Comparison of ENCODE assay signal across 13 mouse cellular contexts in the genomic region with DNA sequence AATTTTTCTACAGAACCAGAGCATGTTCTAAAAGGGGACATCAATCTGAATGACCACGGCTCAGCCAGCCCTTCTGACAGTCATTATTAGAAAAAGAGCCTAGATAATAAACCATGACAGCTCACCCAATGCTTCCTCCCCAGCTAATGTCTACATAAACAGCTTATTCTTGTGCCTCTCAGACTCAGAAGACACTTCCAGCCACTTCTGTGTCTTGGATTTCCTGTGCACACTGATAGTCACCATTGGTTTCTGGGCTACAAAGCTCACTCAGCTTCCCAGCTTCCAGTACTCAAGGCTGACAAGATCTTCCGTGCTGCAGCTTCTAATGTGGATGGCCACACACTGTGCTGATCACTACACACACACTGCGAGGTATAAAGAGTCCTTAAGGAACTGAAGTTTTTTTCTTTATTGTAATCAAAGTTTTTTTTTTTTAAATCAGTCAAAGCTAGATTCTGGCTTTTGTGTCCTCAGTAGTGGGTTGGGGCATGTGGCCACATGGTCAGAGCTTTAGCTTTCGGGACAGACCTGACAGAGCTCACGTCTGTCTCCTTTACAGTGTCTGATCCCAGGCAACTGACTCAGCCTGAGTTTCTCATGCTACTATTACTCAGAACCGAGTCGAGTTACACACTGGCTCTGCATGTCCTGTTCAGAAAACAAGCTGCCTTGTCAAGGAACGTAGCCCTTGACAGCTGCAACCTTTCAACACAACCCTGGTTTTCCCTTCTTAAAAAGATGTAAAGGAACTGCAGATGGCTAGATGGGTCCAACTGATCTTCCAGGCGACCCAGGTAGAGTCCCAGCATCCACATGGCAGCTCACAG. TPM values are rescaled to one million over a fixed set of nuclear protein-coding genes. Genes with fewer than 3 reads are reported as not detected.
DNase-seq lines count a peak whose midpoint lies in the region; ATAC-seq and TF ChIP-seq lines count a peak whose summit lies in the region.
"Had no signal": no experiment of that assay in that cellular context is flagged by ENCODE, and none has a peak within 500 bp of the region (broad histone marks: within the 10 kb centered on the region; RNA-seq: fewer than 3 reads in every experiment).

No protein-coding gene starts in this region.

- no peaks in the 10 kb centered on the region for H3K27me3 ChIP-seq in heart, postnatal 0 days (ENCODE audit: control insufficient read depth, insufficient read depth, low read length)
- H3K27me3 ChIP-seq in heart, adult 2 months (ENCODE audit: control insufficient read depth, insufficient read depth, low read length): no peaks in the 10 kb centered on the region
- no peaks in the 10 kb centered on the region for H3K27me3 ChIP-seq in liver, embryonic 15.5 days
- H3K27me3 ChIP-seq in liver, embryonic 11.5 days (replicated peaks; ENCODE audit: control insufficient read depth, insufficient read depth, low read length): no peaks in the 10 kb centered on the region
- H3K27me3 ChIP-seq in limb, embryonic 14.5 days (ENCODE audit: control insufficient read depth, insufficient read depth, low read length): no peaks in the 10 kb centered on the region
- H3K27me3 ChIP-seq: limb, embryonic 15.5 days; midbrain, embryonic 13.5 days had no signal

- H3K79me2 ChIP-seq in heart, adult 2 months (replicated peaks; ENCODE audit: control insufficient read depth, insufficient read depth, low read length): peaks cover 9% of the 10 kb centered on the region; the same call in 1 of the 2 replicates

- no peak for DNase-seq in heart, postnatal 0 days (ENCODE audit: low spot score)
- no peak for DNase-seq in heart, adult 2 months
- no peak for DNase-seq in liver, embryonic 11.5 days (ENCODE audit: low spot score)
- DNase-seq in limb, embryonic 14.5 days (ENCODE audit: low spot score): no peak
- DNase-seq: cerebellum, postnatal 14 days; right cerebral cortex, postnatal 4 days had no signal

- no peak overlapping the region for H3K4me3 ChIP-seq in heart, postnatal 0 days (ENCODE audit: low read depth, low read length)
- H3K4me3 ChIP-seq in heart, adult 2 months: no peak overlapping the region
- no peak overlapping the region for H3K4me3 ChIP-seq in liver, embryonic 15.5 days (replicated peaks)
- H3K4me3 ChIP-seq in liver, embryonic 11.5 days (ENCODE audit: low read depth, low read length): no peak overlapping the region
- no peak overlapping the region for H3K4me3 ChIP-seq in brown adipose tissue, adult 24 weeks (ENCODE audit: insufficient read depth, low read depth, low read length)
- H3K4me3 ChIP-seq in limb, embryonic 14.5 days (replicated peaks; ENCODE audit: low read length): no peak overlapping the region
- H3K4me3 ChIP-seq: erythroblast, embryonic 14.5 days; limb, embryonic 15.5 days; midbrain, embryonic 13.5 days had no signal

- H3K36me3 ChIP-seq in heart, postnatal 0 days (replicated peaks; ENCODE audit: control insufficient read depth, insufficient read depth, low read length): peaks cover 42% of the 10 kb centered on the region
- H3K36me3 ChIP-seq in heart, adult 2 months (ENCODE audit: control insufficient read depth, insufficient read depth, low read length): peaks cover 16% of the 10 kb centered on the region
- peaks cover 11% of the 10 kb centered on the region; the same call in 1 of the 2 replicates for H3K36me3 ChIP-seq in liver, embryonic 15.5 days (replicated peaks)
- H3K36me3 ChIP-seq in liver, embryonic 11.5 days (ENCODE audit: control insufficient read depth, insufficient read depth, low read length): peaks cover 10% of the 10 kb centered on the region; the same call in 1 of the 2 replicates
- H3K36me3 ChIP-seq in limb, embryonic 14.5 days (ENCODE audit: control insufficient read depth, insufficient read depth, low read length): peaks cover 57% of the 10 kb centered on the region

- TF ChIP-seq EP300 in heart, postnatal 0 days (IDR thresholded peaks at IDR 0.05; ENCODE audit: low read depth): no peak
- TF ChIP-seq EP300 in heart, adult 2 months (IDR thresholded peaks at IDR 0.05; ENCODE audit: insufficient read depth, low read depth, low read length): no peak

- intact Hi-C loops in heart, adult 2 months (cut with DNase I): loop anchor here (5.0 kb wide), 1 partner anchor 48 kb away; no protein-coding TSS in a partner anchor

- H3K4me1 ChIP-seq in heart, postnatal 0 days (ENCODE audit: control insufficient read depth, insufficient read depth): peaks cover 12% of the 10 kb centered on the region
- peaks cover 14% of the 10 kb centered on the region for H3K4me1 ChIP-seq in heart, adult 2 months (ENCODE audit: control insufficient read depth, insufficient read depth, low read length)
- H3K4me1 ChIP-seq in liver, embryonic 15.5 days (replicated peaks): peaks cover 2% of the 10 kb centered on the region; the same call in 1 of the 2 replicates
- H3K4me1 ChIP-seq in liver, embryonic 11.5 days (replicated peaks; ENCODE audit: control insufficient read depth, insufficient read depth, low read length): peaks cover 7% of the 10 kb centered on the region
- H3K4me1 ChIP-seq in brown adipose tissue, adult 24 weeks (ENCODE audit: control insufficient read depth, insufficient read depth, insufficient read length, low read length): peaks cover 11% of the 10 kb centered on the region
- no peaks in the 10 kb centered on the region for H3K4me1 ChIP-seq in limb, embryonic 14.5 days (ENCODE audit: control insufficient read depth, insufficient read depth, low read length)
- H3K4me1 ChIP-seq: limb, embryonic 15.5 days; midbrain, embryonic 13.5 days had no signal

- 38% methylated on average over 9 of the region's 9 CpGs for whole genome bisulfite sequencing in heart, postnatal 0 days
- 33% methylated on average over 9 of the region's 9 CpGs for WGBS in heart, adult 2 months
- 48% methylated on average over 9 of the region's 9 CpGs for WGBS in liver, embryonic 15.5 days (ENCODE audit: insufficient replicate concordance)
- WGBS in liver, embryonic 11.5 days: 64% methylated on average over 9 of the region's 9 CpGs
- WGBS in limb, embryonic 14.5 days: 71% methylated on average over 9 of the region's 9 CpGs

- H3K4me2 ChIP-seq in heart, postnatal 0 days (ENCODE audit: low read depth, low read length): no peak overlapping the region
- no peak overlapping the region for H3K4me2 ChIP-seq in liver, embryonic 15.5 days
- no peak overlapping the region for H3K4me2 ChIP-seq in liver, embryonic 11.5 days
- no peak overlapping the region for H3K4me2 ChIP-seq in limb, embryonic 14.5 days (replicated peaks; ENCODE audit: low read depth, low read length, severe bottlenecking)
- H3K4me2 ChIP-seq: limb, embryonic 15.5 days; midbrain, embryonic 13.5 days had no signal

- no peak overlapping the region for H3K9ac ChIP-seq in heart, postnatal 0 days (replicated peaks; ENCODE audit: low read depth, low read length)
- no peak overlapping the region for H3K9ac ChIP-seq in heart, adult 2 months (ENCODE audit: low read depth, low read length)
- no peak overlapping the region for H3K9ac ChIP-seq in liver, embryonic 15.5 days
- no peak overlapping the region for H3K9ac ChIP-seq in liver, embryonic 11.5 days (ENCODE audit: low read depth, low read length)
- H3K9ac ChIP-seq in limb, embryonic 14.5 days (ENCODE audit: low read depth, low read length, severe bottlenecking): no peak overlapping the region
- H3K9ac ChIP-seq: limb, embryonic 15.5 days; midbrain, embryonic 13.5 days had no signal

- TF ChIP-seq POLR2A in heart, adult 2 months (IDR thresholded peaks at IDR 0.05; ENCODE audit: insufficient read depth, low read depth, low read length): no peak
- no peak for TF ChIP-seq POLR2A in limb, embryonic 14.5 days (IDR thresholded peaks at IDR 0.05; ENCODE audit: borderline replicate concordance, extremely low read depth, insufficient read depth, insufficient read length)

- H3K9me3 ChIP-seq in heart, postnatal 0 days (replicated peaks; ENCODE audit: control insufficient read depth, low read length): no peaks in the 10 kb centered on the region
- H3K9me3 ChIP-seq in liver, embryonic 15.5 days (replicated peaks): no peaks in the 10 kb centered on the region
- no peaks in the 10 kb centered on the region for H3K9me3 ChIP-seq in liver, embryonic 11.5 days (ENCODE audit: control insufficient read depth, low read length)
- no peaks in the 10 kb centered on the region for H3K9me3 ChIP-seq in limb, embryonic 14.5 days (ENCODE audit: control insufficient read depth, low read length)
- H3K9me3 ChIP-seq: limb, embryonic 15.5 days; midbrain, embryonic 13.5 days had no signal

- no peak for ATAC-seq in heart, postnatal 0 days (ENCODE audit: insufficient read depth, low read depth)
- ATAC-seq in liver, embryonic 15.5 days (ENCODE audit: insufficient read depth): no peak
- ATAC-seq in liver, embryonic 11.5 days (replicated peaks; ENCODE audit: low FRiP score): no peak
- ATAC-seq in limb, embryonic 14.5 days (ENCODE audit: low FRiP score, low read depth): peak; percentile 37; the same call in 1 of the 2 replicates
- no peak for ATAC-seq in megakaryocyte, adult 5-6 weeks (ENCODE audit: poor library complexity, severe bottlenecking)
- ATAC-seq: activated CD4-positive, CD25-positive, alpha-beta regulatory T cell, adult 4 months; midbrain, embryonic 13.5 days had no signal

- no peak for TF ChIP-seq CTCF in heart, postnatal 0 days (IDR thresholded peaks at IDR 0.05; ENCODE audit: low read depth)
- no peak for TF ChIP-seq CTCF in heart, adult 2 months (IDR thresholded peaks at IDR 0.05)

- peak overlapping the region; percentile 64 for H3K27ac ChIP-seq in heart, postnatal 0 days (ENCODE audit: low read depth)
- no peak overlapping the region; the same call in 1 of the 2 replicates for H3K27ac ChIP-seq in heart, adult 2 months
- peak overlapping the region; percentile 51; the same call in 1 of the 2 replicates for H3K27ac ChIP-seq in liver, embryonic 15.5 days (replicated peaks)
- no peak overlapping the region for H3K27ac ChIP-seq in liver, embryonic 11.5 days (ENCODE audit: low read depth, low read length)
- peak overlapping the region; percentile 29; the same call in 1 of the 2 replicates for H3K27ac ChIP-seq in brown adipose tissue, adult 24 weeks (replicated peaks; ENCODE audit: low read depth, low read length)
- H3K27ac ChIP-seq in limb, embryonic 14.5 days (replicated peaks; ENCODE audit: low read depth, low read length): no peak overlapping the region
- H3K27ac ChIP-seq: limb, embryonic 15.5 days; midbrain, embryonic 13.5 days had no signal

RNA-seq across cellular contexts. Expression of gene Fermt2, which starts 50.7 kb away (rescaled TPM):
- 119 TPM in 2 replicates for total RNA-seq in heart, postnatal 0 days (2014; rRNA removed; ENCODE audit: low replicate concordance)
- 211 and 221 TPM in 2 replicates for polyA plus RNA-seq in heart, postnatal 0 days (2015; fragmentation: Nextera tagmentation; extraction: Ambion mirVana)
- total RNA-seq in heart, adult 2 months (2021): 100 to 1,000 TPM; 230 to 250 TPM
- 80.7 and 175 TPM in 2 replicates for polyA plus RNA-seq in heart, adult 2 months (2012; rRNA removed)
- polyA plus RNA-seq in liver, embryonic 15.5 days (2015; fragmentation: Nextera tagmentation; extraction: Ambion mirVana): 31.1 and 32.9 TPM in 2 replicates
- polyA plus RNA-seq in liver, embryonic 11.5 days (2014; fragmentation: Nextera tagmentation; extraction: Ambion mirVana): 57.6 and 61.9 TPM in 2 replicates
- polyA plus RNA-seq in brown adipose tissue, adult 24 weeks (2012; ENCODE audit: insufficient read depth, insufficient read length, missing spikeins): 69.7 and 110 TPM in 2 replicates
- 74.3 and 91.7 TPM in 2 replicates for polyA plus RNA-seq in limb, embryonic 14.5 days (2012; rRNA removed)
- polyA plus RNA-seq in limb, embryonic 14.5 days (2014; fragmentation: Nextera tagmentation; extraction: Ambion mirVana): 128 and 134 TPM in 2 replicates
- total RNA-seq in megakaryocyte, adult 5-6 weeks (2015): not detected in 2 replicates
- not detected in 2 replicates for total RNA-seq in megakaryocyte, adult 5-6 weeks (2017)
- polyA plus RNA-seq: erythroblast, embryonic 14.5 days had no signal

Comparison
In these comparisons a context has a peak if more than half of its experiments do, and no peak if none do; other contexts are left out.
1. H3K27ac ChIP-seq: peak in heart, postnatal 0 days (single experiment), liver, embryonic 15.5 days (single experiment) and brown adipose tissue, adult 24 weeks (single experiment); none in heart, adult 2 months (single experiment), liver, embryonic 11.5 days (single experiment) and limb, embryonic 14.5 days (single experiment).